Comparison of ENCODE assay signal across 11 mouse cellular contexts in the genomic region with DNA sequence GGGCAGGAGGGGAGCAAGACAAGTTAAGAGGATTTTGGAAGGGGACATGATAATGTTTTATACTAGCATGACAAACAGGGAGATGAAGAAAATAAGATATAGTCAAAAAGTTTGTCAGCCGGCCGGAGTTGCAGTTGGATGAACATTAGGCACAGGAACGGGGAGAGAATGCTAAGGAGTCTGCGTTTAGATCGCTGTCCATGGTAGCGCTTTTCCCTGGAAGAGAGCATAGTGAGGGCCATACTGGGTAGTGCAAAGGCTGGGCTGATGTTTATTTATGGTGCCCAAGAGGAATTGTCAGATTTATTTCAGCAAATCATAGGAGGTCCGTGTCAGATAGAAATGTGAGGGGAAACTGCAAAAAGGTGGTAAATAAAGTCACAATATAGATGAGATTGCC.
A peak's percentile ranks its signal among the peaks of the same experiment; 100 is the strongest.
DNase-seq lines count a peak whose midpoint lies in the region; ATAC-seq and TF ChIP-seq lines count a peak whose summit lies in the region.
"Had no signal": no experiment of that assay in that cellular context is flagged by ENCODE, and none has a peak within 500 bp of the region (broad histone marks: within the 10 kb centered on the region; RNA-seq: fewer than 3 reads in every experiment).

No protein-coding gene starts in this region.

- no peak overlapping the region for H3ac ChIP-seq in myocyte (ENCODE audit: control insufficient read depth, insufficient read length)

- no peak for ATAC-seq in midbrain, embryonic 16.5 days

- H3K9ac ChIP-seq in midbrain, embryonic 16.5 days (ENCODE audit: low read depth, low read length) = no peak overlapping the region
- H3K9ac ChIP-seq: liver, embryonic 14.5 days had no signal

- H3K9me3 ChIP-seq in heart, embryonic 10.5 days = no peaks in the 10 kb centered on the region
- no peaks in the 10 kb centered on the region for H3K9me3 ChIP-seq in midbrain, embryonic 10.5 days (replicated peaks)
- H3K9me3 ChIP-seq in midbrain, embryonic 16.5 days (replicated peaks; ENCODE audit: control insufficient read depth, low read length, poor library complexity, severe bottlenecking) = no peaks in the 10 kb centered on the region
- no peaks in the 10 kb centered on the region for H3K9me3 ChIP-seq in embryonic facial prominence, embryonic 10.5 days

- no peak overlapping the region for H3K4me3 ChIP-seq in heart, embryonic 10.5 days
- no peak overlapping the region for H3K4me3 ChIP-seq in midbrain, embryonic 10.5 days
- no peak overlapping the region for H3K4me3 ChIP-seq in midbrain, embryonic 16.5 days (ENCODE audit: low read depth, low read length)
- no peak overlapping the region for H3K4me3 ChIP-seq in embryonic facial prominence, embryonic 10.5 days
- no peak overlapping the region for H3K4me3 ChIP-seq in myocyte

- H3K4me1 ChIP-seq in heart, embryonic 10.5 days = no peaks in the 10 kb centered on the region
- H3K4me1 ChIP-seq in midbrain, embryonic 10.5 days = no peaks in the 10 kb centered on the region
- H3K4me1 ChIP-seq in midbrain, embryonic 16.5 days (ENCODE audit: control insufficient read depth, insufficient read depth, low read length) = no peaks in the 10 kb centered on the region
- no peaks in the 10 kb centered on the region for H3K4me1 ChIP-seq in embryonic facial prominence, embryonic 10.5 days

- TF ChIP-seq POLR2A in myocyte (IDR thresholded peaks at IDR 0.05; ENCODE audit: insufficient read length, low read depth) = no peak

- H3K4me2 ChIP-seq in midbrain, embryonic 16.5 days (ENCODE audit: low read length) = no peak overlapping the region
- H3K4me2 ChIP-seq in myocyte (ENCODE audit: low read depth) = no peak overlapping the region

- H3K36me3 ChIP-seq in heart, embryonic 10.5 days = no peaks in the 10 kb centered on the region
- H3K36me3 ChIP-seq in midbrain, embryonic 10.5 days = no peaks in the 10 kb centered on the region
- no peaks in the 10 kb centered on the region for H3K36me3 ChIP-seq in midbrain, embryonic 16.5 days (ENCODE audit: control insufficient read depth, insufficient read depth, low read length)
- no peaks in the 10 kb centered on the region for H3K36me3 ChIP-seq in embryonic facial prominence, embryonic 10.5 days (replicated peaks)
- no peaks in the 10 kb centered on the region for H3K36me3 ChIP-seq in myocyte (ENCODE audit: control insufficient read depth, insufficient read depth)

- peak; percentile 78 for DNase-seq in heart, embryonic 10.5 days (ENCODE audit: low spot score)
- no peak for DNase-seq in heart, adult 8-10 months (ENCODE audit: low spot score)
- peak; percentile 22 for DNase-seq in midbrain, embryonic 10.5 days (ENCODE audit: low spot score)
- peak; percentile 64 for DNase-seq in embryonic facial prominence, embryonic 10.5 days (ENCODE audit: low spot score)
- no peak for DNase-seq in left cerebral cortex, postnatal 25 days (ENCODE audit: low spot score in 2 of 2)
- no peak for DNase-seq in spleen, postnatal 36 days (ENCODE audit: low spot score in 2 of 2)
- DNase-seq: cerebellum, adult 9-10 months; thymus, postnatal 25 days had no signal

- H3K27me3 ChIP-seq in heart, embryonic 10.5 days (ENCODE audit: insufficient read depth, poor library complexity, severe bottlenecking) = no peaks in the 10 kb centered on the region
- H3K27me3 ChIP-seq in midbrain, embryonic 10.5 days (ENCODE audit: low read depth, poor library complexity, severe bottlenecking) = no peaks in the 10 kb centered on the region
- H3K27me3 ChIP-seq in midbrain, embryonic 16.5 days (ENCODE audit: control insufficient read depth, insufficient read depth, low read depth, low read length) = no peaks in the 10 kb centered on the region
- H3K27me3 ChIP-seq in embryonic facial prominence, embryonic 10.5 days (replicated peaks; ENCODE audit: low read depth, poor library complexity, severe bottlenecking) = no peaks in the 10 kb centered on the region
- no peaks in the 10 kb centered on the region for H3K27me3 ChIP-seq in myocyte (ENCODE audit: control insufficient read depth, insufficient read depth, insufficient read length)

- no peaks in the 10 kb centered on the region for H3K79me2 ChIP-seq in myocyte (ENCODE audit: control insufficient read depth, insufficient read depth)

- WGBS in heart, embryonic 10.5 days = 20% methylated on average over 7 of the region's 7 CpGs
- WGBS in midbrain, embryonic 10.5 days = 39% methylated on average over 7 of the region's 7 CpGs
- WGBS in midbrain, embryonic 16.5 days = 28% methylated on average over 7 of the region's 7 CpGs
- WGBS in embryonic facial prominence, embryonic 10.5 days = 27% methylated on average over 7 of the region's 7 CpGs

- H3K27ac ChIP-seq in heart, embryonic 10.5 days = no peak overlapping the region
- H3K27ac ChIP-seq in midbrain, embryonic 10.5 days (replicated peaks) = no peak overlapping the region
- no peak overlapping the region for H3K27ac ChIP-seq in midbrain, embryonic 16.5 days (ENCODE audit: low read length)
- no peak overlapping the region for H3K27ac ChIP-seq in embryonic facial prominence, embryonic 10.5 days (replicated peaks)
- H3K27ac ChIP-seq: liver, embryonic 14.5 days had no signal

- intact Hi-C loops in left cerebral cortex, postnatal 25 days (cut with DNase I) = no loop called here

TF ChIP-seq in myocyte, 11 proteins besides CTCF, POLR2A, EP300 and RAD21:
- no peak for TF ChIP-seq POLR2AphosphoS2 (IDR thresholded peaks at IDR 0.05; ENCODE audit: insufficient read length, low read depth)
- peak; percentile 75 for TF ChIP-seq REST (IDR thresholded peaks at IDR 0.05; ENCODE audit: insufficient read depth, insufficient read length)
- no peak for TF ChIP-seq USF1 (IDR thresholded peaks at IDR 0.05; ENCODE audit: low read depth)
- no peak for TF ChIP-seq SRF (IDR thresholded peaks at IDR 0.05; ENCODE audit: control insufficient read depth, insufficient read length, low read depth)
- TF ChIP-seq CEBPB (IDR thresholded peaks at IDR 0.05; ENCODE audit: insufficient read depth, poor library complexity, severe bottlenecking) = no peak
- TF ChIP-seq MYOG (IDR thresholded peaks at IDR 0.05; ENCODE audit: control insufficient read depth in 1 of 3, insufficient read depth in 1 of 3, insufficient read length in 2 of 3, low read depth in 2 of 3) = no peak
- no peak for TF ChIP-seq MAX (IDR thresholded peaks at IDR 0.05; ENCODE audit: low read depth)
- no peak for TF ChIP-seq TCF3 (IDR thresholded peaks at IDR 0.05; ENCODE audit: insufficient read length, low read depth)

Comparison
In these comparisons a context has a peak if more than half of its experiments do, and no peak if none do; other contexts are left out.
1. DNase-seq: peak in heart, embryonic 10.5 days (single experiment), midbrain, embryonic 10.5 days (single experiment) and embryonic facial prominence, embryonic 10.5 days (single experiment); none in heart, adult 8-10 months (single experiment), left cerebral cortex, postnatal 25 days (0 of 2) and spleen, postnatal 36 days (0 of 2).